Mouse (Mus musculus) hematopoietic stem cell, adult 5-6 weeks (primary cell): ENCODE data around the gene Epn2. TPM values are rescaled to one million over a fixed set of nuclear protein-coding genes. Genes with fewer than 3 reads are reported as not detected.

Experiments
- ATAC-seq, 2 experiments: fragments of 125-278 bp in 1 of 2; replicated peaks in 1 of 2; 2 replicates each; pipeline ENCODE4 v1.8.0; 2016 to 2017; ENCODE audit warnings: inconsistent platforms in 2 of 2, mild to moderate bottlenecking in 2 of 2, moderate number of reproducible peaks in 2 of 2, low read depth in 1 of 2, moderate TSS enrichment in 1 of 2; ENCODE audit not compliant: low FRiP score in 2 of 2, poor library complexity in 2 of 2, severe bottlenecking in 2 of 2, insufficient read depth in 1 of 2, low TSS enrichment in 1 of 2
- total RNA-seq: library from RNA; stranded (forward); fragments of 172-1452, 232-1000 nt; gene quantifications from 2 replicates; pipeline ENCODE4 v1.2.3, GENCODE M21; 2017

The Epn2 gene
- total RNA-seq, 1 experiment from 2014 or later, result not detected

DNA sequence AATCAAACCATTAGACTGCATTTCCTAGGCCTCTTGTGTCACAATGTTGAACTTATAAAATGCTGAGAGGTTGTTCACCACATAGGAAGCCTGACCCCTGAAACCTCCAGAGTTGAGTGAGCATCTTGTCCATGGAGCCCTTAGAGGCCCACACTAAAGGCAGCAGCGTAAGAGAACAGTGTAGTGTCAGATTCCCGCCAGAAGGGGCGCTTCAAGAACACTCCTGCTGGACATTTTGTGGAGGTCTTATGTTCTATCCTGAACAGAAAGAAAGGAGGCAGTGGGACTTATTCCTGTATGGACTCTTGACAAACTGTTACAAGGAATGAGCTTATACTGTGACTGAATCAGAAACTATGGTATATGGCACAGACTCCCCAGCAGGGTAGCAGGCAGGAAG is 64.5 kb downstream of the Epn2 start:
- 0 out of 4 replicates have a peak, but pooled peaks of 1 of the 2 experiments have one; percentile 22 for ATAC-seq

DNA sequence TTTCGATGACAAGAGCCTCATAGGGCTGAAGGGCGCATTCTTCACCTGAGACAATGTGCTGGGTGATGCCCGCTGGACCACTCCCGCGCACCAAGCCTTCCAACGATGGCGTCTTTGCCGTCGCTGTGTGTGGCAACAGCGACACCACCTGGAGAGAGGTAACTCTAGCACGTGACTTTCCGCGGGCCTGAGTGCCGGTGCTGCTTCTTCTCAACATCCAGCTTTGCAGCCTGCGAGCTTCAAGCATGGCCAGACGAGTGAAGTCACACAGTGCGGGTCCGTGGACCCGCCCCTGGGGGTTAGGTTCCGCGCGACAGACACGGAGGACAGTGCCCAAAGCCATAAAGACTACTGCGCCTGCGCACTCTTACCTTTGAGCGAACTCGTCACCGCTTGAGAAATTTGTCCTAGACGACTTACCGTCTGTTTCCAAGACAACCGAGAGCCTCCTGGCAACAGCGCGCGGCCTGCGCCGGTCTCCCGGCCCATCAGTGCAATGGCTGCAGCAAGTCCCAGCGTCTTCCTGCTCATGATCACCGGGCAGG is 74.7 kb downstream of the Epn2 start, which contains the start of gene B9d1:
Gene B9d1 (plus strand): TSS at position 432 of the 545 bp plus-strand sequence.
- ATAC-seq, result peak; percentile 91 to 92

DNA sequence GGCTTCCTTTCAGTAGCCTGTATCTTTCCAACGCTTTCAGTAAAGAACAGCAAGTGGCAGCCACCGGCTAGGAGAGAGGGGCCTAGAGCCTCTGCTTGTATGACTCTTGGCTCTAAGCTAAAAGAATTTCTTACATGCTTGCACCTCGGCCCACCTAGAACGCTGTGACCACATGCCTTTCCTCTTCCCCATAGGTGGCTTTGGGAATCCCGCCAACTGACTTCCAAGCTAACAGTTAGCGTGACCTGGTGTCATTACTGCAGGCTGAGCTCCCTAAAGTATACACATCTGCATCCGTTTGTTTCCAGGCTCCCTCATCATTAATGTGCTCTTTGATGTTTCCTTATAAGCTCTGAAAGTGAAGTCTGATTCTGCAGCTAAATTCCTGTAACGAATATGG is 75.6 kb downstream of the Epn2 start:
- no peak for ATAC-seq

DNA sequence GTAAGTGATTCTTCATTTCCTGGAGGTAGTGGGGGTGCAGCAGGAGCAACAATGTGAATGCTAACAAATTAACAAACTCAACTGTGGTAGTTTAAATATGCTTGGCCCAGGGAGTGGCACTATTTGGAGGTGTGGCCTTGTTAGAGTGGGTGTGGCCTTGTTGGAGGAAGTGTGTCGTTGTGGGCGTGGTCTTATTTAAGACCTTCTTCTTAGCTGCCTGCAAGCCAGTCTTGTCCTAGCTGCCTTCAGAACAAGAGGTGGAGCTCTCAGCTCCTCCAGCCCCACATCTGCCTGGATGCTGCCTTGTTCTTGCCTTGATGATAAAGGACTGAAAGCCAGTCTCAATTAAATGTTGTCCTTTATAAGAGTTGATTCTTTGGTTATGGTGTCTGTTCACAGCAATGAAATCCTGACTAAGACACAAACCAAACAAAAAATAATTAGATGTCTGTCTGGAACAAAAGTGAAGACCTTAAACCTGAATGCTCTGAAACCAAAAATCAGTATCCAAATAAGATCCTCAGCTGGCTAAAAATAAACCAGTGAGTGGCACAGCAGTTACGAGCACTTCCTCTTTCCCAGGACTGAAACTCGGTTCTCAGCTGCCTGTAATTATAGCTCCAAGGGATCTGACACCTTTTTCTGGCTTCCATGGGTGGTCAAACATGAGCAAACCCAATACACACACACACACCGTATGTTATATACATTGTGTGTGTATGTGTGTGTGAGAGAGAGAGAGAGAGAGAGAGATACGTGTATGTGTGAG is 80.6 kb downstream of the Epn2 start:
- no peak for ATAC-seq

DNA sequence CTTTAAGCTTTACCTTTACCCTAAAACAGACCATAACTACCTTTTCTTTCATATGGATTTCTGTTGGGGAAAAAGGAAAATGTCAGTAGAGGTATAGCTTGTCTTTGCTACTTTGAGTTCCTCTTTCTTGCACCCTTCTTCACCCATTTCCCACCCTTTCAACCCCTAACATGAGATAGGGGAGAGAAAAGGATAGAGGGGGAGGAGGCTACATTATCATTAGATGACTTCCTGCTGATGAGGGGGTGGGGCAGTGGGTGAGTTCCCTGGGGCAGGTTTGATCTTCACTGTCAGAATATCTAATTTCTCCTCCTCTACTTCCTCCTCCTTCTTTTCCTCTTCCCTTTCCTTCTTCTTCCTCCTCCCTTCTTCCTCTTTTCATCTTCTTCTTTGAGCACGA is 82.0 kb downstream of the Epn2 start:
- ATAC-seq, result no peak

DNA sequence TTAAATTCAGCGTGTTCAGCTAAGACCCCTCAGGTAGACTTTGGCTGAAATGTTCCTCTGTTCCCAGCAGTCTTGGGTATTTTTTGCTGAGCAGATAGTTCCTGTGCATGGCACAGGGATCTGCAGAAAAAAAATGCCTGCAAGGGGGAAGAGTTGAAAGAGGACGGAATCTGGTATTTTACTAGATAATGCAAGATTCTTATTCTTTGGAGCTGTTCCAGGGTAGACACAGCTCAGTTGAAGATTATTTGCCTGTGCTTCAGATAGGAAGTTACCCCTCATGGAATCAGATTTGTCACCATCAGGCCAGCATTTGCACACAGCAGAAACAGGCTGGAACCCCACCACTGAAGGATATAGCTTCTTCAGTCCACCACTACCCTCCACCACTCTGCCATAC is 84.0 kb downstream of the Epn2 start:
- no peak for ATAC-seq

GRCm38 (mm10) chr11:61494129-61494997 is 85.1 kb downstream of the Epn2 start, which contains the start of gene Mapk7:
TSS of gene Mapk7 (minus strand) at chr11:61494406.
- ATAC-seq, result peak; percentile 79 to 87

GRCm38 (mm10) chr11:61493525-61494128 is 85.9 kb downstream of the Epn2 start:
- peak; percentile 18 to 59; a peak in 3 of 4 replicates for ATAC-seq

DNA sequence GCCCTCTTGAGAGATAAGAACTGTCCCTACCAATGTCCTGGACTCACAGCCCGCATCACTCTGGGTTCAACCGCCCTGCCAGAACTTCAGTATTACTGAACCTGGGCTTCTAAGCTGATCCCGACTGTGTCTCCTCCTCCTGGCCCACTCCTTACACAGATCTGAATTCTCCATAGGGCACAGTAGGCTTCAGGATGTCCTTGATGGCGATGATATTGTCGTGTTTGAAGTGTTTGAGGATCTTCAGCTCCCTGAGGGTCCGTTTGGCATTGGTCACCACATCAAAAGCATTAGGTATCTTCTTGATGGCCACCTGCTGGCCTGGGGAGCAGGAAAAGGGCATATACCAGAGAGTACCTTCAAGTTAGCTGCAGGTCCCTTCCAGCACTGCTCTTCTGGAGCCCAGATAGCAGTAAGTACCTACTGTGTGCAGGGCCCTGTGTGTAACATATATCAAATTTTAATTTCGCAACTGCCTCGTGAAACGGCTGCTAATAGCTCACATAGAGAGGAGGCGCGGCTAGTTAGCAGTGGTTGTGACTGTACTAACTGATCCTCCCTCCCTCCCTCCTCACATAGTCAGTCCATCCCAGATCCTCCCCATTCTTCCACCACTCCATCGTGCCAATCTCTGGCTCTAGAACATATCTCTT is 86.6 kb downstream of the Epn2 start:
- ATAC-seq, result no peak

DNA sequence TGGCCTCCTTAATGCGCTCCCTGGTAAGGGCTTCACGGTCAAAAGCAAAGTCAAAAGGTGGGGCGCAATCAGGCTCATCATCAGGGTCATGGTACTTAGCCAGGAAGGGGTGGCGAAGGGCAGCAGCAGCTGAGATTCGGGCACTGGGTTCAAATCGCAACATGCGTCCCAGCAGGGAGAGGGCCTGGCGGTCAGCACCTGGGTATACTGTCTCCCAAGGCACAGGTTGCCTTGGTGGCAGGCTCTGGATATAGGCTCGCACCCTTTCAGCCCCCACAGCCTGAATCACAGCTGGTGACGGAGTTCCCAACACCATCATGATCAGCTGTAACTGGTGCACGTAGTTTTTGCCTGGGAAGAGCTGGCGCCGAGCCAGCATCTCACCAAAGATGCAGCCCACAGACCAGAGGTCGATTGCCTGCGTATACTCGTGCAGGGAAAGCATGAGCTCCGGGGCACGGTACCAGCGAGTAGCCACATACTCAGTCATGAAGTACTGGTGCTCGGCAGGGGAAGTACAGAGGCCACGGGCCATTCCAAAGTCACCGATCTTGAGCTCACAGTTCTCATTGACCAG is 88.5 kb downstream of the Epn2 start:
- ATAC-seq, result no peak

DNA sequence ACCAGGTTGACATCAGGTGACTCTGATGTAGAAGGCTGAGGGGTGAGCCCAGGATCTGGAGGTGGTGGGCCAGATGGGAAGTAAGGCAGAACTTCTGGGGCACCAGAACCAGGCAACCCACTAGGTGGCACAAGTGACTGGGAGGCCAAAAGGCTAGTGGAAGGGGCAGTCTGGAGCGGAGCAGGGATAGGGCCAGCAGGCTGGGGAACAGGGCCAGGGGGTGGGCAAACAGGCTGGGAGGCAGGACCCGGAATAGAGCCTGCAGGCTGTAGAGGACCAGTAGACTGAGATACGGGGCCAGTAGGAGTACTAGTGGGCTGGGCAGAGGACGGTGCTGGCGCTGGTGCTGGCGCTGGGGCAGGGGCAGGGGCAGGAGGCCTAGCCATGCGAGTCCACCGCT is 89.6 kb downstream of the Epn2 start:
- ATAC-seq, result no peak

GRCm38 (mm10) chr11:61489085-61489484 is 90.4 kb downstream of the Epn2 start:
- ATAC-seq, result no peak

- ATAC-seq, result no peak
Measured at GRCm38 (mm10) chr11:61487936-61488335, 91.6 kb downstream of the Epn2 start.

DNA sequence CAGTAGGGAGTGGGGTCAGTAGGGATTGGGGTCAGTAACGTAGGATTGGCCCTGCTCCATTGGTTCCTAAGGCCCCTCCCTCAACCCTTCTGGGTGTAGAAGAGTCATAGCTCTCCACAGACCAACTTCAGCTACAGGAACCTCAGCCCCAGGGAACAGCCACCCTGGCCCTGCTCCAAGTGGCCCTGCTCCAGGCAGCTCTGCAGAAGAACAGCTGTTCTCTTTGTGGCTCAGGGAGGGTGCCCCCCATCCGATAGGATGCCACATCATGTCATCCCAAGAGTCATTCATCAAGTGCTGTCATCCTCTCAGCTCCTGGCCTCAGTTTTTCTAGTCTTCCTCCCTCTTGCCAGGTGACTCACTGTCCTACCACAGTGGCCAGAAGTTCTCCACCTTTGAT is 92.1 kb downstream of the Epn2 start:
- ATAC-seq, result no peak

DNA sequence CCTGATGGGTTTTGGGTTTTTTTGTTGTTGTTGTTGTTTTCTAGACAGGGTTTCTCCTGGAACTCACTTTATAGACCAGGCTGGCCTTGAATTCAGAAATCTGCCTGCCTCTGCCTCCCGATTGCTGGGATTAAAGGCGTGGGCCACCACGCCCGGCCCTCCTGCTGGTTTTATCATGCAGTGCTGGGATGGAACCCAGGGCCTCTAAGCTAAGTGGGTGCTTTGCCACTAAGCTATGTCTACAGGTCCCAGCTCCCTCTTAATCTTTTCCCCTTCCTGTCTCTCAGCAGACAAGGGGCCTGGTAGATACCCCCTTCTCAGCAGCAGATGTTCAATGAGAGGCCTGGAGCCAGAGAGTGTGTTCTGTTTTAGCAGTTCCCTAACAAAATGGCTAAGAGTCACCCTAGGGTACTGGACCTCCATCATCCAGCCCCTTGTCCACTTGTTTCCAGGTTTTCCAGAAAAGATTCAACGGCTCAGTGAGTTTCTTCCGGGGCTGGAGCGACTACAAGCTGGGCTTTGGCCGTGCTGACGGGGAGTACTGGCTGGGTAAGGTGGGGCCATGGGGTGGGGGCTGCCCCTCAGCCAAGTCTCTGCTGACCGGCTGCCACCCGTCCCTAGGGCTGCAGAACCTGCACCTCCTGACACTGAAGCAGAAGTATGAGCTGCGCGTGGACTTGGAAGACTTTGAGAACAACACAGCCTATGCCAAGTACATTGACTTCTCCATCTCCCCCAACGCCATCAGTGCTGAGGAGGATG is 92.8 kb downstream of the Epn2 start:
- no peak for ATAC-seq
